Mouse (Mus musculus): ENCODE measurements around the gene Prkag2.

- TF ChIP-seq GATA1 (IDR thresholded peaks at IDR 0.05; ENCODE audit: borderline replicate concordance, low read length), result no peak
- no peak for TF ChIP-seq FLI1 (IDR thresholded peaks at IDR 0.05; ENCODE audit: low read length)
Observed at GRCm38 (mm10) chr5:24908820-24909716, 191.4 kb downstream of the Prkag2 start.
